Mouse (Mus musculus): ENCODE data around the gene Gpr165. TPM values are rescaled to one million over a fixed set of nuclear protein-coding genes. Genes with fewer than 3 reads are reported as not detected.

Gpr165 gene
- polyA plus RNA-seq (2014; fragmentation: Nextera tagmentation; extraction: Ambion mirVana): 0.11 and 0.44 TPM in 2 replicates

- Histone ChIP-seq H3K4me1 (ENCODE audit: control insufficient read depth, insufficient read depth, low read length) (no peaks in the 10 kb centered on the region), H3K9ac (ENCODE audit: low read depth, low read length) (0 out of 2 replicates have a peak within 1 kb of the TSS, but pooled peaks have one; percentile 28), H3K36me3 (ENCODE audit: control insufficient read depth, insufficient read depth, low read length) (no peaks in the 10 kb centered on the region), H3K9me3 (replicated peaks; ENCODE audit: control insufficient read depth, low read length) (no peaks in the 10 kb centered on the region), H3K4me3 (ENCODE audit: low read depth, low read length) (peak within 1 kb of the TSS; percentile 34), H3K27ac (ENCODE audit: low read depth, low read length) (no peak within 1 kb of the TSS), H3K4me2 (peak within 1 kb of the TSS; percentile 60), H3K27me3 (ENCODE audit: control insufficient read depth, insufficient read depth, low read length) (no peaks in the 10 kb centered on the region)
- peak; percentile 82 for ATAC-seq (replicated peaks; ENCODE audit: insufficient number of reproducible peaks, low FRiP score, low TSS enrichment)
- WGBS (ENCODE audit: insufficient replicate concordance): 21% methylated on average over 16 of the region's 16 CpGs
Measured at GRCm38 (mm10) chrX:96712907-96713774, at the start of gene Gpr165. Gene Gpr165 (plus strand): TSS chrX:96713441.

GRCm38 (mm10) chrX:96674871-96675270 is 38.4 kb upstream of the Gpr165 start:
- no peak overlapping the region for H3K27ac ChIP-seq (ENCODE audit: low read depth, low read length)
- H3K36me3 ChIP-seq (ENCODE audit: control insufficient read depth, insufficient read depth, low read length): no peaks in the 10 kb centered on the region
- H3K4me1 ChIP-seq (ENCODE audit: control insufficient read depth, insufficient read depth, low read length): no peaks in the 10 kb centered on the region
- no peak overlapping the region for H3K9ac ChIP-seq (ENCODE audit: low read depth, low read length)
- WGBS (ENCODE audit: insufficient replicate concordance): 49% methylated on average over 1 of the region's 1 CpGs
- no peak overlapping the region for H3K4me3 ChIP-seq (ENCODE audit: low read depth, low read length)
- H3K4me2 ChIP-seq: no peak overlapping the region
- no peak for ATAC-seq (replicated peaks; ENCODE audit: insufficient number of reproducible peaks, low FRiP score, low TSS enrichment)
- no peaks in the 10 kb centered on the region for H3K9me3 ChIP-seq (replicated peaks; ENCODE audit: control insufficient read depth, low read length)
- H3K27me3 ChIP-seq (ENCODE audit: control insufficient read depth, insufficient read depth, low read length): no peaks in the 10 kb centered on the region

Data from heart, embryonic 11.5 days (tissue).